Mouse (Mus musculus) large intestine, adult 2 months (tissue): Measurements from ENCODE around the gene Mogat2. TPM values are rescaled to one million over a fixed set of nuclear protein-coding genes. Genes with fewer than 3 reads are reported as not detected.

Experiments
- DNase-seq: peaks from one replicate; pipeline ENCODE4 v3.0.0-alpha.2; 2012; ENCODE audit warnings: low read depth, low spot score
- WGBS: fragments of 180-500 bp; shearing (Covaris S2); methylation state at CpG from one replicate; pipeline ENCODE4 v1.1.7; 2018; 5-methylcytosine and 5-hydroxymethylcytosine counted together
- polyA plus RNA-seq: library from polyadenylated mRNA; depleted of rRNA; stranded (reverse); fragments of >200 nt; gene quantifications from 2 replicates; pipeline ENCODE4 v1.2.3, GENCODE M21; 2012; rRNA removed

Mogat2 gene
- polyA plus RNA-seq, 1 experiment = 244 TPM

- WGBS = 95% methylated on average over 4 of the region's 4 CpGs
- DNase-seq = no peak
These were observed 64.4 kb downstream of the Mogat2 start for GRCm38 (mm10) chr7:99174006-99174405.

GRCm38 (mm10) chr7:99172898-99173297, 65.5 kb downstream of the Mogat2 start:
- peak; percentile 87 for DNase-seq
- 31% methylated on average over 6 of the region's 6 CpGs for WGBS

GRCm38 (mm10) chr7:99171730-99172463, 66.5 kb downstream of the Mogat2 start:
- no peak for DNase-seq
- 87% methylated on average over 10 of the region's 10 CpGs for WGBS

GRCm38 (mm10) chr7:99170519-99170918, 67.9 kb downstream of the Mogat2 start:
- 76% methylated on average over 6 of the region's 6 CpGs for WGBS
- no peak for DNase-seq

- DNase-seq = no peak
- WGBS = 61% methylated on average over 9 of the region's 9 CpGs
These were observed 68.6 kb downstream of the Mogat2 start for GRCm38 (mm10) chr7:99169717-99170403.

Other genes with a start within 250 kb of the Mogat2 start
- 5.0 and 9.5 TPM in 2 replicates for gene Uvrag, start 97.5 kb downstream of the Mogat2 start, polyA plus RNA-seq
- 113 and 186 TPM in 2 replicates for gene Dgat2, start 55.9 kb downstream of the Mogat2 start, polyA plus RNA-seq
- gene Map6, start 28.8 kb upstream of the Mogat2 start, polyA plus RNA-seq = 1.7 and 2.6 TPM in 2 replicates
- 94.4 and 97.4 TPM in 2 replicates for gene Serpinh1, start 114.6 kb upstream of the Mogat2 start, polyA plus RNA-seq
- 14.3 and 18.3 TPM in 2 replicates for gene Gdpd5, start 142.8 kb upstream of the Mogat2 start, polyA plus RNA-seq
- gene Klhl35, start 227.4 kb upstream of the Mogat2 start, polyA plus RNA-seq = 0.11 and 0.14 TPM in 2 replicates
- 386 and 397 TPM in 2 replicates for gene Rps3, start 245.1 kb upstream of the Mogat2 start, polyA plus RNA-seq